Mouse (Mus musculus) heart, adult 2 months (tissue): Measurements from ENCODE around the gene Ccnb1. TPM values are rescaled to one million over a fixed set of nuclear protein-coding genes. Genes with fewer than 3 reads are reported as not detected.
A peak's percentile ranks its signal among the peaks of the same experiment; 100 is the strongest.

Source experiments
- DNase-seq, 2 experiments: peaks; one replicate each; pipeline ENCODE4 v3.0.0; 2021
- H3K27ac ChIP-seq: fragments of 200-600 bp; 2 replicates; pipeline ENCODE4 v1.8.1; 2022
- H3K27me3 ChIP-seq: fragments of 200-500 bp; 2 replicates; pipeline ENCODE4 v1.6.1; 2012; ENCODE audit warnings: mild to moderate bottlenecking, low read length, inconsistent platforms, mixed read lengths; ENCODE audit not compliant: control insufficient read depth, insufficient read depth
- H3K36me3 ChIP-seq: fragments of 200-500 bp; 2 replicates; pipeline ENCODE4 v1.6.1; 2012; ENCODE audit warnings: low read length, inconsistent platforms; ENCODE audit not compliant: control insufficient read depth, insufficient read depth
- H3K4me1 ChIP-seq: fragments of 200-500 bp; 2 replicates; pipeline ENCODE4 v1.6.1; 2011; ENCODE audit warnings: low read length; ENCODE audit not compliant: control insufficient read depth, insufficient read depth
- H3K4me3 ChIP-seq: fragments of 200-600 bp; 2 replicates; pipeline ENCODE4 v1.8.1; 2022
- H3K79me2 ChIP-seq: fragments of 200-500 bp; replicated peaks from 2 replicates; pipeline ENCODE4 v1.6.1; 2012; ENCODE audit warnings: mild to moderate bottlenecking, inconsistent platforms, low read length, moderate library complexity, mixed read lengths; ENCODE audit not compliant: control insufficient read depth, insufficient read depth
- H3K9ac ChIP-seq: fragments of 200-500 bp; 2 replicates; pipeline ENCODE4 v1.6.1; 2012; ENCODE audit warnings: low read depth, mild to moderate bottlenecking, control low read depth, inconsistent platforms, low read length, mixed read lengths
- CTCF ChIP-seq: fragments of 200-600 bp; IDR thresholded peaks from 2 replicates; pipeline ENCODE4 v1.8.1; 2022; ENCODE audit warnings: antibody characterized with exemption, mild to moderate bottlenecking, moderate library complexity
- EP300 ChIP-seq: fragments of 200-500 bp; IDR thresholded peaks from 2 replicates; pipeline ENCODE4 v1.6.1; 2011; ENCODE audit warnings: low read depth, low read length, control low read depth; ENCODE audit not compliant: insufficient read depth
- POLR2A ChIP-seq: fragments of 200-500 bp; IDR thresholded peaks from 2 replicates; pipeline ENCODE4 v1.6.1; 2011; ENCODE audit warnings: mild to moderate bottlenecking, low read depth, low read length, control low read depth; ENCODE audit not compliant: insufficient read depth
- WGBS: fragments of 180-500 bp; shearing (Covaris S2); methylation state at CpG from one replicate; pipeline ENCODE4 v1.1.7; 2018; 5-methylcytosine and 5-hydroxymethylcytosine counted together
- intact Hi-C: fragments of 180-260 bp; cut with DNase I; formaldehyde crosslinking; loops from one replicate; pipeline ENCODE4 v1.15.1; 2025
- polyA plus RNA-seq: library from polyadenylated mRNA; depleted of rRNA; stranded (reverse); fragments of >200 nt; gene quantifications from 2 replicates; pipeline ENCODE4 v1.2.3, GENCODE M21; 2012
- total RNA-seq, 2 experiments: library from RNA; stranded (reverse); gene quantifications; 2 replicates each; pipeline ENCODE4 v1.2.3; 2021

Ccnb1 gene
- total and polyA plus RNA-seq, 3 experiments, result 0.21 to 0.41 (median 0.35) TPM

GRCm38 (mm10) chr13:100777491-100777890 lies 8.9 kb downstream of the Ccnb1 start:
- Histone ChIP-seq H3K27me3 (no peaks in the 10 kb centered on the region), H3K4me1 (peaks cover 1% of the 10 kb centered on the region; the same call in 1 of the 2 replicates), H3K36me3 (no peaks in the 10 kb centered on the region), H3K9ac (no peak overlapping the region), H3K27ac (no peak overlapping the region), H3K4me3 (no peak overlapping the region), H3K79me2 (no peaks in the 10 kb centered on the region)
- WGBS, result 75% methylated on average over 3 of the region's 3 CpGs
- DNase-seq, result no peak
- TF ChIP-seq EP300 (no peak), POLR2A (no peak), CTCF (no peak)
- intact Hi-C loops, result no loop called here

- H3K27me3 ChIP-seq, result no peaks in the 10 kb centered on the region
- H3K9ac ChIP-seq, result no peak overlapping the region
- intact Hi-C loops, result no loop called here
- no peaks in the 10 kb centered on the region for H3K36me3 ChIP-seq
- H3K79me2 ChIP-seq, result no peaks in the 10 kb centered on the region
- DNase-seq, result no peak
- peaks cover 1% of the 10 kb centered on the region; the same call in 1 of the 2 replicates for H3K4me1 ChIP-seq
- TF ChIP-seq EP300, result no peak
- TF ChIP-seq CTCF, result no peak
- no peak for TF ChIP-seq POLR2A
- 60% methylated on average over 6 of the region's 6 CpGs for WGBS
- no peak overlapping the region for H3K4me3 ChIP-seq
- H3K27ac ChIP-seq, result no peak overlapping the region
These were observed 9.7 kb downstream of the Ccnb1 start for GRCm38 (mm10) chr13:100776710-100777109.

DNA sequence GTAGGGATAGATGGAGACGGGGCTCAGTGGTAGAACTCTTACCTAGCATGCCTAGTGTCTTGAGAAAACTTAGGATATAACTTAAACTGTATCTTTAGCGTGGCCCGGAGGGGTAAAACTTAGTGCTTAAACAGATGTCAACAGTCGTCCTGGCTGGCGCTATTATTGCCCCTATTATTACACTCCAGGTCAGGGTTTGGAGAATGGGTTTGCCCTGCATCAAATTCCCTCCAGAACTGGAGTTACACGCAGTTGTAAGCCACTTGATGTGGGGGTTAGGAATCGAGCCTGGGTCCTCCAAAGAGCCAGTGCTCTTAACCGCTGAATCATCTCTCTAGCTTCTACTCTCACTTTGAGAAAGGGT lies 10.3 kb downstream of the Ccnb1 start:
- peak overlapping the region; percentile 18 for H3K9ac ChIP-seq
- H3K79me2 ChIP-seq, result no peaks in the 10 kb centered on the region
- no peak for DNase-seq
- intact Hi-C loops, result no loop called here
- H3K4me3 ChIP-seq, result peak overlapping the region; percentile 47
- 9% methylated on average over 8 of the region's 8 CpGs for WGBS
- H3K27ac ChIP-seq, result peak overlapping the region; percentile 3; the same call in 1 of the 2 replicates
- peaks cover 1% of the 10 kb centered on the region; the same call in 1 of the 2 replicates for H3K4me1 ChIP-seq
- no peaks in the 10 kb centered on the region for H3K27me3 ChIP-seq
- H3K36me3 ChIP-seq, result no peaks in the 10 kb centered on the region
- TF ChIP-seq CTCF (no peak), EP300 (no peak), POLR2A (no peak)

DNA sequence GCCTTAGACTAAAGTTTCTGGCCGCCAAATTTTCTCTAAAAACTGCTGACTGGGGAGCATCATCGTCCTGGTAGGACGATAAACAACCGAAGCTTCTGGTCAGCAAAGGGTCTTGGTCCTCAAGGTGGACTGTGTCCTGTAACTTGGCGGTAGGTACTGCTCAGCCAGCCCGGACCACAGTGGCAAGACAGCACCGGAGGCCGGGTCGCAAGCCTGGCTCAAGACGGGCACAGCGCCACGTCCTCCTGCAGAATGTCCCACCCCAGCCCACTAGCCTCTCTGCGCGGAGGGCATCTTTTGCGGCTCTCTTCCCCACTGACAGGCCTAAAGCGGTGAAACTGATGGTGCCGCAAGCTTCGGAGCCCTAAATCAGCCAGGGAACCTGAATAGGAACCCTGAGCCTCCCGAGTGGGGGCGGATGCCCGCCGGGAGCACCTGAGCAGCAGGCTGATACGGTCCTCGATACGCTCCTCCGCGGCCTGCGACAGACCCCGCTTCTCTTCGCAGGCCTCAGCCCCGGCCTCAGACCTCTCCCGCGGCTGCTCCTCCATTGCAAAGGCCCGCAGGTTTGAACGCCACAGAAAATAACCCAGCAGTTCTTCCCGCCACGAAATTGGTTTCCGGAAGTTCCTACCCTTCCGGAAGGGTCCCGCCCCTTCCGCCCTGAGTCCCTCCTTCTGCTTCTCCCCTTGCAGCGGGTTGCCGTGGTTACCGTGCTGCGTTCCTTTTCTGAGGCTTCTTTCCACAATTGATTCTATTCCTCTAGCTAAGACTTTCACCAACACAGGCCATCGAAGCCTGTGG lies 10.9 kb downstream of the Ccnb1 start, which contains the start of gene Cenph:
Gene Cenph, minus strand, starts transcription at position 648 of the 804 bp plus-strand sequence.
- H3K27ac ChIP-seq, result peak within 1 kb of the TSS; percentile 3; the same call in 1 of the 2 replicates
- H3K27me3 ChIP-seq, result no peaks in the 10 kb centered on the region
- H3K4me1 ChIP-seq, result peaks cover 1% of the 10 kb centered on the region; the same call in 1 of the 2 replicates
- under 1% methylated on average over 46 of the region's 46 CpGs for WGBS
- TF ChIP-seq EP300 (0 out of 2 replicates have a peak, but pooled peaks have one; percentile 10), CTCF (no peak), POLR2A (0 out of 2 replicates have a peak, but pooled peaks have one; percentile 29)
- peak within 1 kb of the TSS; percentile 47 for H3K4me3 ChIP-seq
- no peaks in the 10 kb centered on the region for H3K36me3 ChIP-seq
- no peaks in the 10 kb centered on the region for H3K79me2 ChIP-seq
- H3K9ac ChIP-seq, result peak within 1 kb of the TSS; percentile 59
- intact Hi-C loops, result loop anchor here (1.0 kb wide), 1 partner anchor 32 kb away; no protein-coding TSS in a partner anchor
- peak; percentile 85 to 86 for DNase-seq

DNA sequence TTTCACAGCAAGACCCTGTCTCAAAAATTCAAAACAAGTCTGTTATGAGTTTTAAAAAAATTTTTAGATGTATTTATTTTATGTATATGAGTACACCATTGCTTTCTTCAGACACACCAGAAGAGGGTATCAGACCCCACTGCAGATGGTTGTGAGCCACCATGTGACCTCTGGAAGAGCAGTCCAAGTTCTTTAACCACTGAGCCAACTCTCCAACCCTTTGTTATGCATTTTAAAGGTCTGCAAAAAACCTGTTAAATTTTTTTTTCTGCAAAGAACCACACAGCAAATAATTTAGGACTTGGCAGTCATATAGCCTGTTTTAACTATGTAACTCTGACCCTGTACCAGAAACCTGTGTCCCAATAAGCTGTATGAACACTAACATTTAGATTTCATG lies 11.7 kb downstream of the Ccnb1 start:
- intact Hi-C loops, result loop anchor here (1.0 kb wide), 1 partner anchor 31 kb away; no protein-coding TSS in a partner anchor
- H3K4me3 ChIP-seq, result no peak overlapping the region

DNA sequence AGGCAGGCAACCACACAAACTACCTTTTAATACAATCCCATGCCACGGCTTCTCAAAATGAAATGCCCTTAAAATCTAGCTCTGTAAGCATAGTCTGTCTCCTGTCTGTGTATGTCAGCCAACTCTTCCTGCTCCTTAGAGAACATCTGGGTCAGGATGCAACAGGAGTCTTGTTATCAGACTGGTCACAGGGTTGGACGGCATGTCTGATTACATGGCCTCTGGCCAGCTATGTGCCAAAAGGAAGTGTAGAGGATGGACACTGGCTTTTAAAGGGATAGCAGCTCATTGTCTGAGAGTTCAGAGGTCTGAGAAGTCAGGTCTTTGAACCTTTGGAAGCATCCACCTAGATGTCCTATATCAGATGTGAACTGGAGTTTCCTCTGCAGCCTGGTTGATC lies 31.0 kb downstream of the Ccnb1 start:
- Histone ChIP-seq H3K4me3 (no peak overlapping the region), H3K27me3 (no peaks in the 10 kb centered on the region), H3K79me2 (no peaks in the 10 kb centered on the region), H3K27ac (no peak overlapping the region), H3K4me1 (peaks cover 1% of the 10 kb centered on the region; the same call in 1 of the 2 replicates), H3K36me3 (no peaks in the 10 kb centered on the region), H3K9ac (no peak overlapping the region)
- TF ChIP-seq POLR2A (no peak), CTCF (no peak), EP300 (0 out of 2 replicates have a peak, but pooled peaks have one; percentile 48)
- intact Hi-C loops, result no loop called here
- 18% methylated on average over 2 of the region's 2 CpGs for WGBS
- DNase-seq, result peak in 1 of 2 experiments; percentile 52

More for the DNA sequence above, 11.7 kb downstream of the Ccnb1 start:
- Histone ChIP-seq H3K27me3 (no peaks in the 10 kb centered on the region), H3K79me2 (no peaks in the 10 kb centered on the region), H3K36me3 (no peaks in the 10 kb centered on the region), H3K9ac (no peak overlapping the region), H3K4me1 (peaks cover 1% of the 10 kb centered on the region; the same call in 1 of the 2 replicates), H3K27ac (no peak overlapping the region)
- TF ChIP-seq CTCF (no peak), EP300 (no peak), POLR2A (no peak)
- no peak for DNase-seq
